Mouse (Mus musculus) heart, embryonic 11.5 days (tissue): Measurements from ENCODE around the gene Ipcef1. TPM values are rescaled to one million over a fixed set of nuclear protein-coding genes. Genes with fewer than 3 reads are reported as not detected.

ENCODE experiments used
- ATAC-seq: fragments of 200-750 bp; cut with Nextera tagmentation; replicated peaks from 2 replicates; pipeline ENCODE4 v1.8.0; 2017; ENCODE audit warnings: moderate library complexity; ENCODE audit not compliant: insufficient number of reproducible peaks, low FRiP score, low TSS enrichment
- H3K27ac ChIP-seq: fragments of 300-500 bp; sonication (generic); 2 replicates; pipeline ENCODE4 v1.5.1; 2014; ENCODE audit warnings: mild to moderate bottlenecking, low read depth, low read length
- H3K27me3 ChIP-seq: fragments of 300-500 bp; sonication (generic); 2 replicates; pipeline ENCODE4 v1.6.1; 2014; ENCODE audit warnings: mild to moderate bottlenecking, low read length, mixed read lengths; ENCODE audit not compliant: control insufficient read depth, insufficient read depth
- H3K36me3 ChIP-seq: fragments of 300-500 bp; sonication (generic); 2 replicates; pipeline ENCODE4 v1.6.1; 2014; ENCODE audit warnings: mild to moderate bottlenecking, low read length, moderate library complexity, mixed read lengths; ENCODE audit not compliant: control insufficient read depth, insufficient read depth
- H3K4me1 ChIP-seq: fragments of 300-500 bp; sonication (generic); 2 replicates; pipeline ENCODE4 v1.6.1; 2014; ENCODE audit warnings: low read length; ENCODE audit not compliant: control insufficient read depth, insufficient read depth
- H3K4me2 ChIP-seq: fragments of 300-500 bp; sonication (generic); 2 replicates; pipeline ENCODE4 v1.6.1; 2014; ENCODE audit warnings: mild to moderate bottlenecking, moderate library complexity
- H3K4me3 ChIP-seq: fragments of 300-500 bp; sonication (generic); 2 replicates; pipeline ENCODE4 v1.5.1; 2014; ENCODE audit warnings: low read depth, low read length
- H3K9ac ChIP-seq: fragments of 300-500 bp; sonication (generic); 2 replicates; pipeline ENCODE4 v1.6.1; 2014; ENCODE audit warnings: mild to moderate bottlenecking, low read depth, low read length, moderate library complexity
- H3K9me3 ChIP-seq: fragments of 300-500 bp; sonication (generic); replicated peaks from 2 replicates; pipeline ENCODE4 v1.6.1; 2016; ENCODE audit warnings: low read length; ENCODE audit not compliant: control insufficient read depth
- WGBS: fragments of 180-500 bp; shearing (Covaris S2); extraction: QIAGEN DNeasy Blood & Tissue Kit; methylation state at CpG from one replicate; pipeline ENCODE4 v1.1.7; 2014; ENCODE audit not compliant: insufficient replicate concordance; 5-methylcytosine and 5-hydroxymethylcytosine counted together
- polyA plus RNA-seq: library from polyadenylated mRNA; unstranded; fragments of >200 nt; fragmentation: Nextera tagmentation; extraction: Ambion mirVana; gene quantifications from 2 replicates; pipeline ENCODE4 v1.2.1, GENCODE M21; 2014

The Ipcef1 gene
- polyA plus RNA-seq, 1 experiment from 2014 or later: 0.09 TPM

DNA sequence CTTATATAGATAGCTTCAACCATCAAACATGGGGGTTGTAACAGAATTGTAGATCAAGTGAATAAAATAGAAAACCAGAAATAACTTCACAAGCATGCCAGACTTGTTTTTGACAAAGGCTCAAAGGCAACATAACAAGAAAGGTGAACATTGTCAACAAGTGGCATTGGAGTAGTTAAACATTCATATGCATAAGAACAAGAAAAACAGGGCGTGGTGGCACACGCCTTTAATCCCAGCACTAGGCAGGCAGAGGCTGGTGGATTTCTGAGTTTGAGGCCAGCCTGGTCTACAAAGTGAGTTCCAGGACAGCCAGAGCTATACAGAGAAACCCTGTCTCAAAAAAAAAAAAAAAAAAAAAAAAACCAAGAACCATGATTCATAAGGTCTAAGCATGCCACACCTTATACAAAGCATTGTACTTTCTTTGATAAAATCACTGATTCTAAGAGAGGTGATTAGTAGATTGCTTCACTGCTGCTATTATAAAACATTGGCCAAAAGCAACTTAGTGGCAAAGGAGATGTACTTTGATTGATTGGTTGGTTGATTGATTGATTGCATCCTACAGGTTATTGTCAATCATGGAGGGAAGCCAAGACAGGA lies 173.9 kb downstream of the Ipcef1 start:
- Histone ChIP-seq H3K27ac (no peak overlapping the region), H3K9me3 (peaks cover 4% of the 10 kb centered on the region; the same call in 1 of the 2 replicates)
- WGBS: 76% methylated on average over 2 of the region's 2 CpGs

DNA sequence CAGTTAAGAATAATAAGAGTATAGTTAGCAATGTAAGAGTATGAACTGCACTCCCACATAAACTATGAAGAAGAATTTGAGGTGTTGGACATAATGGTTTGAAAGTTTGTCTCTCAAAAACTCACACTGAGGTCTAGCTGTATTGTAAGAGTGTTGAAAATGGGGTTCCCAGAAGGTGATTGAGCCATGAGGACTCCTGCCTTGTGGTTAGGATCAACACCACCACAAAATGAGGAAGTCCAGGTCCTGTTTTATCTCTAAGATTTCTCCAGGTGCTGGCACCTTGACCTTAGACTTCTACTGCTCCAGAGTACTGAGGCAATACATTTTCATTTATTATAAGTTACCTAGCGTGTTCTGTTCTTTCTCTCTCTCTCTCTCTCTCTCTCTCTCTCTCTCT lies 178.4 kb downstream of the Ipcef1 start:
- Histone ChIP-seq H3K27me3 (no peaks in the 10 kb centered on the region), H3K4me1 (no peaks in the 10 kb centered on the region), H3K9ac (no peak overlapping the region), H3K36me3 (no peaks in the 10 kb centered on the region), H3K27ac (no peak overlapping the region), H3K4me3 (no peak overlapping the region), H3K9me3 (no peaks in the 10 kb centered on the region), H3K4me2 (no peak overlapping the region)
- 68% methylated on average over 1 of the region's 1 CpGs for WGBS
- no peak for ATAC-seq

More for the DNA sequence above, 173.9 kb downstream of the Ipcef1 start:
- H3K36me3 ChIP-seq: no peaks in the 10 kb centered on the region
- ATAC-seq: no peak
- no peak overlapping the region for H3K4me2 ChIP-seq
- no peak overlapping the region for H3K4me3 ChIP-seq
- H3K27me3 ChIP-seq: no peaks in the 10 kb centered on the region
- no peaks in the 10 kb centered on the region for H3K4me1 ChIP-seq
- H3K9ac ChIP-seq: no peak overlapping the region

GRCm38 (mm10) chr10:6871418-6872072 lies 180.7 kb downstream of the Ipcef1 start:
- no peak overlapping the region for H3K9ac ChIP-seq
- H3K4me1 ChIP-seq: no peaks in the 10 kb centered on the region
- H3K9me3 ChIP-seq: no peaks in the 10 kb centered on the region
- ATAC-seq: no peak
- no peak overlapping the region for H3K4me3 ChIP-seq
- H3K4me2 ChIP-seq: no peak overlapping the region
- WGBS: 74% methylated on average over 7 of the region's 7 CpGs
- H3K27me3 ChIP-seq: no peaks in the 10 kb centered on the region
- no peak overlapping the region for H3K27ac ChIP-seq
- H3K36me3 ChIP-seq: no peaks in the 10 kb centered on the region

GRCm38 (mm10) chr10:6855812-6856211 lies 196.5 kb downstream of the Ipcef1 start:
- ATAC-seq: no peak
- Histone ChIP-seq H3K9ac (no peak overlapping the region), H3K36me3 (no peaks in the 10 kb centered on the region), H3K27me3 (no peaks in the 10 kb centered on the region), H3K27ac (no peak overlapping the region), H3K4me3 (no peak overlapping the region), H3K4me2 (no peak overlapping the region), H3K9me3 (no peaks in the 10 kb centered on the region), H3K4me1 (no peaks in the 10 kb centered on the region)
- WGBS: 68% methylated on average over 3 of the region's 3 CpGs

DNA sequence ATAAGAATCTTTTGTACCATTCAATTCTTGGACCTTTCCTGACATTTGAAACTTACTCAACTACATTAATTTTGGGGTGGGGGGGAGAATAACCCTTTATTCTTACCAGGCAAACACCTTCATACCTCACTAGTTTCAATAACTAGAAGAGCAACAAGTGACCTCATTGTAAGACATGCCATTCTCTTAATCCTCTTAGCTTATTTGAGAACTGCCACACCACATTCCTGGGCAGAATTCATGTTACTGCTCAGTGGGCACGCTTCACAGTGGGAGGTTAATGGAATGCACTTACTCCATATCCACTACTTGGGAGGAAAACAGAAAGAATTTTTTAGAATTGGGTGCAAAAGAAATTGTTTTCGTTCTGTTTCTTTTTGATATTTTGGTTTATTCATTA lies 203.4 kb downstream of the Ipcef1 start:
- H3K27me3 ChIP-seq: no peaks in the 10 kb centered on the region
- 68% methylated on average over 2 of the region's 2 CpGs for WGBS
- no peaks in the 10 kb centered on the region for H3K4me1 ChIP-seq
- no peak for ATAC-seq
- no peaks in the 10 kb centered on the region for H3K36me3 ChIP-seq
- H3K9ac ChIP-seq: no peak overlapping the region
- no peak overlapping the region for H3K4me2 ChIP-seq
- no peaks in the 10 kb centered on the region for H3K9me3 ChIP-seq
- H3K27ac ChIP-seq: no peak overlapping the region
- no peak overlapping the region for H3K4me3 ChIP-seq

DNA sequence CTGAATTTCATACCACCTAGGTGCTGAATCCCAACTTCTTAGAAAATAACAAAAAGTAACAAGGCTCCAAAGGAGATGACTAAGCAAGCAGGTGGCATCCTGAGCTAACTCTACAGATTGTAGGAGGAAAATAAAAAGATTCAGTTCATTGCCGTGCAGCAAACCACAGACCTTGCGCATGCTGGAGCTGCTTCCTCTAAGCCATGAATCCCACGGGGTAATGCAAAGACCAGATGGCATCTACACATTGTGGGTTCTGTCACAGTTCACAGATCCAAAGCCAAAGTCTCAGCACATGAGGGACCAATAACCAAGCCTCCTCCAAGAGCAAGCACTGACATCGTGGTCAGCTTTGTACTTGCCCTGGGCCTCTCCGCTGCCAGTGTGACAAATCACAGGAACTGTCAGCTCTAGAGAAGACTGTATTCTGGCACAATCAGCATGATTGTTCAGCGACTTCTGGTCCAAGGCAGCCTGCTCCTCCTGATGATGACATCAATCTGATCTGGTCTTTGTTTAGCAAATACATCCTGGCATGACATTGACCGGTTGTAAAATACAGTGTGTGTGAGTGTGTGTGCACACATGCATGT lies 204.0 kb downstream of the Ipcef1 start:
- no peak overlapping the region for H3K27ac ChIP-seq
- WGBS: 56% methylated on average over 7 of the region's 7 CpGs
- no peak overlapping the region for H3K4me3 ChIP-seq
- H3K4me2 ChIP-seq: no peak overlapping the region
- H3K9me3 ChIP-seq: no peaks in the 10 kb centered on the region
- ATAC-seq: 0 out of 2 replicates have a peak, but pooled peaks have one; percentile 10
- H3K9ac ChIP-seq: no peak overlapping the region
- no peaks in the 10 kb centered on the region for H3K4me1 ChIP-seq
- H3K36me3 ChIP-seq: no peaks in the 10 kb centered on the region
- H3K27me3 ChIP-seq: no peaks in the 10 kb centered on the region

DNA sequence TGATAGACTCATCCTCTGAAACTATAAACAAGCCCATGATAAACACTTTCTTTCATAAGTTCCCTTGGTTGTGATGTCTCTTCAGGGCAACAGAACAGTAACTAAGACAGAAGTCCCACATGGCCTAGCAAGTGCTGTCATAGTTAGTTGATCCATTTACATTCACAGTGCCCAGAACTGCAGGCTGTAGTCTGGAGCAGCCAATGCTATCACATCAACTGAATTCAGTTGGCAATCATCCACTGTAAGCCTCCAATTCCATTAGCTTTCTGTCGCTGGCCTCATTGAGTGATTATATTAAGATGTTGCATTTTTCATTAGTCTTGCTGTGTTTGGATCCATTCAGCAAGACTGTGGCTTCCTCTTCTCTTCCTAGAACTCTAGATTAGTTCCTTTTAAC lies 206.0 kb downstream of the Ipcef1 start:
- no peak for ATAC-seq
- WGBS: 82% methylated on average over 1 of the region's 1 CpGs
- Histone ChIP-seq H3K36me3 (no peaks in the 10 kb centered on the region), H3K27me3 (no peaks in the 10 kb centered on the region), H3K9ac (no peak overlapping the region), H3K4me3 (no peak overlapping the region), H3K4me1 (no peaks in the 10 kb centered on the region), H3K4me2 (no peak overlapping the region), H3K9me3 (no peaks in the 10 kb centered on the region), H3K27ac (no peak overlapping the region)

- WGBS: 66% methylated on average over 1 of the region's 1 CpGs
- no peak overlapping the region for H3K4me3 ChIP-seq
- no peaks in the 10 kb centered on the region for H3K4me1 ChIP-seq
- no peak overlapping the region for H3K9ac ChIP-seq
- H3K27me3 ChIP-seq: no peaks in the 10 kb centered on the region
- H3K36me3 ChIP-seq: no peaks in the 10 kb centered on the region
- H3K27ac ChIP-seq: no peak overlapping the region
- ATAC-seq: no peak
- H3K9me3 ChIP-seq: no peaks in the 10 kb centered on the region
- no peak overlapping the region for H3K4me2 ChIP-seq
Observed at GRCm38 (mm10) chr10:6842225-6842624, 210.1 kb downstream of the Ipcef1 start.
